Mouse (Mus musculus): ENCODE measurements around the gene Edem1.

The Edem1 gene

GRCm38 (mm10) chr6:108828234-108828868, at the start of gene Edem1:
Edem1 (plus strand) TSS chr6:108828641.
- DNase-seq (ENCODE audit: low read depth, low spot score): peak; percentile 97

- DNase-seq (ENCODE audit: low read depth, low spot score): no peak
These were observed 46.6 kb upstream of the Edem1 start for GRCm38 (mm10) chr6:108781865-108782264.

GRCm38 (mm10) chr6:108782526-108783183, 45.8 kb upstream of the Edem1 start, which contains the start of gene Arl8b:
Arl8b (plus strand) TSS chr6:108783099.
- peak; percentile 95 for DNase-seq (ENCODE audit: low read depth, low spot score)

- no peak for DNase-seq (ENCODE audit: low read depth, low spot score)
These were observed 45.1 kb upstream of the Edem1 start for GRCm38 (mm10) chr6:108783184-108783881.

GRCm38 (mm10) chr6:108784056-108784455, 44.4 kb upstream of the Edem1 start:
- no peak for DNase-seq (ENCODE audit: low read depth, low spot score)

- no peak for DNase-seq (ENCODE audit: low read depth, low spot score)
These were observed 43.6 kb upstream of the Edem1 start for GRCm38 (mm10) chr6:108784796-108785195.

GRCm38 (mm10) chr6:108785551-108785950, 42.9 kb upstream of the Edem1 start:
- no peak for DNase-seq (ENCODE audit: low read depth, low spot score)

- DNase-seq (ENCODE audit: low read depth, low spot score): no peak
These were observed 36.9 kb upstream of the Edem1 start for GRCm38 (mm10) chr6:108791498-108791897.

- no peak for DNase-seq (ENCODE audit: low read depth, low spot score)
These were observed 32.5 kb upstream of the Edem1 start for GRCm38 (mm10) chr6:108795912-108796311.

- DNase-seq (ENCODE audit: low read depth, low spot score): no peak
These were observed 31.7 kb upstream of the Edem1 start for GRCm38 (mm10) chr6:108796706-108797105.

- DNase-seq (ENCODE audit: low read depth, low spot score): no peak
These were observed 23.2 kb upstream of the Edem1 start for GRCm38 (mm10) chr6:108805194-108805593.

GRCm38 (mm10) chr6:108805871-108806270, 22.6 kb upstream of the Edem1 start:
- DNase-seq (ENCODE audit: low read depth, low spot score): no peak

GRCm38 (mm10) chr6:108807446-108807845, 21.0 kb upstream of the Edem1 start:
- no peak for DNase-seq (ENCODE audit: low read depth, low spot score)

GRCm38 (mm10) chr6:108808786-108809185, 19.7 kb upstream of the Edem1 start:
- no peak for DNase-seq (ENCODE audit: low read depth, low spot score)

GRCm38 (mm10) chr6:108810237-108810636, 18.2 kb upstream of the Edem1 start:
- no peak for DNase-seq (ENCODE audit: low read depth, low spot score)

- no peak for DNase-seq (ENCODE audit: low read depth, low spot score)
These were observed 16.3 kb upstream of the Edem1 start for GRCm38 (mm10) chr6:108812134-108812533.

GRCm38 (mm10) chr6:108817510-108817909, 10.9 kb upstream of the Edem1 start:
- no peak for DNase-seq (ENCODE audit: low read depth, low spot score)

GRCm38 (mm10) chr6:108824816-108825545, 3.5 kb upstream of the Edem1 start:
- no peak for DNase-seq (ENCODE audit: low read depth, low spot score)

GRCm38 (mm10) chr6:108826070-108826469, 2.4 kb upstream of the Edem1 start:
- no peak for DNase-seq (ENCODE audit: low read depth, low spot score)

- no peak for DNase-seq (ENCODE audit: low read depth, low spot score)
These were observed 1.0 kb upstream of the Edem1 start for GRCm38 (mm10) chr6:108827336-108827920.

GRCm38 (mm10) chr6:108828872-108829271, 431 bp downstream of the Edem1 start:
- peak; percentile 24 for DNase-seq (ENCODE audit: low read depth, low spot score)
